Mouse (Mus musculus): ENCODE data around the gene Naip1.
"Not testable (repeated sequence)": the region's sequence is repeated elsewhere in the genome, so short reads cannot be mapped to it uniquely, and the experiment has no call there.

Naip1 gene

GRCm38 (mm10) chr13:100402930-100403637 lies 49.6 kb downstream of the Naip1 start:
- not testable (repeated sequence) for DNase-seq (ENCODE audit: low spot score in 2 of 2)

- DNase-seq (ENCODE audit: low spot score in 2 of 2): not testable (repeated sequence)
Measured at GRCm38 (mm10) chr13:100391021-100391420, 61.6 kb downstream of the Naip1 start.

GRCm38 (mm10) chr13:100370536-100370935 lies 82.1 kb downstream of the Naip1 start:
- DNase-seq (ENCODE audit: low spot score in 2 of 2): no peak

Measured in spleen, postnatal 36 days (tissue).